Comparison of ENCODE assay signal across 18 mouse cellular contexts in genomic region chr11:60486267-60486666, GRCm38 (mm10). TPM values are rescaled to one million over a fixed set of nuclear protein-coding genes. Genes with fewer than 3 reads are reported as not detected.
DNase-seq lines count a peak whose midpoint lies in the region; ATAC-seq and TF ChIP-seq lines count a peak whose summit lies in the region.
"Had no signal": no experiment of that assay in that cellular context is flagged by ENCODE, and none has a peak within 500 bp of the region (broad histone marks: within the 10 kb centered on the region; RNA-seq: fewer than 3 reads in every experiment).

No protein-coding gene starts in this region.

- no peaks in the 10 kb centered on the region for H3K9me3 ChIP-seq in heart, embryonic 11.5 days (replicated peaks; ENCODE audit: control insufficient read depth, low read length)
- H3K9me3 ChIP-seq in MEL (replicated peaks; ENCODE audit: insufficient read depth, low read length), result no peaks in the 10 kb centered on the region
- H3K9me3 ChIP-seq in erythroblast, embryonic 14.5 days (ENCODE audit: control insufficient read depth, low read length), result no peaks in the 10 kb centered on the region
- no peaks in the 10 kb centered on the region for H3K9me3 ChIP-seq in liver, embryonic 16.5 days (replicated peaks; ENCODE audit: control insufficient read depth, low read length)
- H3K9me3 ChIP-seq: heart, embryonic 15.5 days; neural tube, embryonic 13.5 days had no signal

- 28% methylated on average over 3 of the region's 3 CpGs for WGBS in heart, embryonic 11.5 days (ENCODE audit: insufficient replicate concordance)
- 18% methylated on average over 3 of the region's 3 CpGs for WGBS in liver, embryonic 16.5 days (ENCODE audit: insufficient replicate concordance)

- no peak for TF ChIP-seq RAD21 in MEL (IDR thresholded peaks at IDR 0.05; ENCODE audit: low read depth, low read length)

- peaks cover 3% of the 10 kb centered on the region; the same call in 1 of the 2 replicates for H3K4me1 ChIP-seq in heart, embryonic 11.5 days (ENCODE audit: control insufficient read depth, insufficient read depth, low read length)
- 0 out of 4 replicates have a peak, but pooled peaks cover 0 to 2% of the 10 kb centered on the region in 2 experiments for H3K4me1 ChIP-seq in MEL (ENCODE audit: control insufficient read depth in 1 of 2, insufficient read depth in 2 of 2, low read length in 2 of 2)
- peaks cover 66% of the 10 kb centered on the region for H3K4me1 ChIP-seq in erythroblast, embryonic 14.5 days (ENCODE audit: control insufficient read depth)
- peaks cover 30% of the 10 kb centered on the region for H3K4me1 ChIP-seq in liver, embryonic 16.5 days (ENCODE audit: control insufficient read depth, low read depth, low read length)
- H3K4me1 ChIP-seq: heart, embryonic 15.5 days; neural tube, embryonic 13.5 days had no signal

- no peaks in the 10 kb centered on the region for H3K27me3 ChIP-seq in heart, embryonic 11.5 days (ENCODE audit: control insufficient read depth, insufficient read depth, low read length)
- H3K27me3 ChIP-seq in MEL (ENCODE audit: control insufficient read depth in 1 of 2, insufficient read depth in 2 of 2, low read length in 2 of 2), result peaks cover 0 to 5% of the 10 kb centered on the region in 2 experiments; a peak in 1 of 4 replicates
- no peaks in the 10 kb centered on the region; the same call in 1 of the 2 replicates for H3K27me3 ChIP-seq in erythroblast, embryonic 14.5 days (ENCODE audit: control insufficient read depth)
- no peaks in the 10 kb centered on the region for H3K27me3 ChIP-seq in liver, embryonic 16.5 days (ENCODE audit: control insufficient read depth, insufficient read depth, low read depth, low read length)
- H3K27me3 ChIP-seq: heart, embryonic 15.5 days; neural tube, embryonic 13.5 days had no signal

- no peak overlapping the region for H3K4me3 ChIP-seq in heart, embryonic 11.5 days (ENCODE audit: low read depth, low read length)
- H3K4me3 ChIP-seq in MEL (ENCODE audit: control insufficient read depth in 1 of 2, insufficient read depth in 1 of 2, low read depth in 2 of 2, low read length in 2 of 2), result no peak overlapping the region
- peak overlapping the region; percentile 61 for H3K4me3 ChIP-seq in erythroblast, embryonic 14.5 days (replicated peaks)
- peak overlapping the region; percentile 15 for H3K4me3 ChIP-seq in liver, embryonic 16.5 days (ENCODE audit: low read depth, low read length)
- H3K4me3 ChIP-seq: heart, embryonic 15.5 days; neural tube, embryonic 13.5 days had no signal

- no peak for TF ChIP-seq POLR2A in MEL (IDR thresholded peaks at IDR 0.05; ENCODE audit: control insufficient read depth in 1 of 2, insufficient read depth in 1 of 2, low read depth in 1 of 2, low read length in 2 of 2, poor library complexity in 1 of 2)

- no peaks in the 10 kb centered on the region for H3K36me3 ChIP-seq in heart, embryonic 11.5 days (ENCODE audit: control insufficient read depth, insufficient read depth, low read length)
- no peaks in the 10 kb centered on the region for H3K36me3 ChIP-seq in MEL (ENCODE audit: control insufficient read depth in 1 of 2, insufficient read depth in 2 of 2, low read length in 2 of 2)
- H3K36me3 ChIP-seq in erythroblast, embryonic 14.5 days (ENCODE audit: control insufficient read depth), result peaks cover 22% of the 10 kb centered on the region
- no peaks in the 10 kb centered on the region for H3K36me3 ChIP-seq in liver, embryonic 16.5 days (ENCODE audit: control insufficient read depth, insufficient read depth)
- H3K36me3 ChIP-seq: heart, embryonic 15.5 days; neural tube, embryonic 13.5 days had no signal

- no peak for TF ChIP-seq CTCF in MEL (IDR thresholded peaks at IDR 0.05 in 2 of 3, conservative IDR thresholded peaks at IDR 0.05 in 1 of 3; ENCODE audit: control insufficient read depth in 1 of 3, insufficient read depth in 1 of 3, low read depth in 2 of 3, low read length in 3 of 3, poor library complexity in 1 of 3, severe bottlenecking in 1 of 3)

- DNase-seq in heart, postnatal 4 days, result no peak
- DNase-seq in MEL (ENCODE audit: low read depth, low spot score), result no peak
- DNase-seq in retina, postnatal 1 day, result no peak
- no peak for DNase-seq in ovary, postnatal 10 days (ENCODE audit: low spot score)
- no peak for DNase-seq in lung, postnatal 14 days
- DNase-seq: cerebellum, adult 9-11 months; gastrocnemius, postnatal 36 days; kidney, adult 8-10 months; kidney, postnatal 36 days; lung, adult 18-20 months had no signal

- no peaks in the 10 kb centered on the region for H3K79me2 ChIP-seq in MEL (ENCODE audit: control insufficient read depth, insufficient read depth, low read length, poor library complexity)

- TF ChIP-seq EP300 in MEL (IDR thresholded peaks at IDR 0.05; ENCODE audit: low read depth in 1 of 2, low read length in 2 of 2), result no peak

- ATAC-seq in heart, embryonic 11.5 days (replicated peaks; ENCODE audit: insufficient number of reproducible peaks, low FRiP score, low TSS enrichment), result peak; percentile 80
- peak; percentile 99 for ATAC-seq in liver, embryonic 16.5 days (ENCODE audit: low read depth)
- ATAC-seq: Patski had no signal

- H3K9ac ChIP-seq in heart, embryonic 11.5 days (ENCODE audit: low read depth, low read length), result no peak overlapping the region; the same call in 1 of the 2 replicates
- H3K9ac ChIP-seq in MEL (ENCODE audit: control insufficient read depth, low read depth, low read length, poor library complexity, severe bottlenecking), result no peak overlapping the region
- H3K9ac ChIP-seq in liver, embryonic 16.5 days (ENCODE audit: low read depth, low read length), result 0 out of 2 replicates have a peak overlapping the region, but pooled peaks have one; percentile 30
- H3K9ac ChIP-seq: heart, embryonic 15.5 days; hindbrain, embryonic 14.5 days; neural tube, embryonic 13.5 days had no signal

- no peak overlapping the region for H3K27ac ChIP-seq in heart, embryonic 11.5 days (ENCODE audit: low read depth, low read length)
- no peak overlapping the region for H3K27ac ChIP-seq in MEL (ENCODE audit: control insufficient read depth, low read depth, low read length)
- H3K27ac ChIP-seq in liver, embryonic 16.5 days (ENCODE audit: low read length), result peak overlapping the region; percentile 73
- H3K27ac ChIP-seq: heart, embryonic 15.5 days; hindbrain, embryonic 14.5 days; macrophage; neural tube, embryonic 13.5 days had no signal

- H3K4me2 ChIP-seq in heart, embryonic 11.5 days, result peak overlapping the region; percentile 27
- peak overlapping the region; percentile 43 for H3K4me2 ChIP-seq in liver, embryonic 16.5 days (ENCODE audit: low read depth, low read length)
- H3K4me2 ChIP-seq: heart, embryonic 15.5 days; hindbrain, embryonic 14.5 days; neural tube, embryonic 13.5 days had no signal

TF ChIP-seq in MEL, 35 proteins besides CTCF, POLR2A, EP300 and RAD21:
- TF ChIP-seq POLR2AphosphoS5 (IDR thresholded peaks at IDR 0.05; ENCODE audit: borderline replicate concordance, low read depth, low read length), result no peak
- no peak for TF ChIP-seq ZC3H11A (IDR thresholded peaks at IDR 0.05; ENCODE audit: low read depth, low read length)
- TF ChIP-seq CHD1 (IDR thresholded peaks at IDR 0.05; ENCODE audit: low read depth, low read length), result no peak
- no peak for TF ChIP-seq KAT2A (conservative IDR thresholded peaks at IDR 0.05; ENCODE audit: low read depth, low read length)
- no peak for TF ChIP-seq MYB (IDR thresholded peaks at IDR 0.05; ENCODE audit: low read depth, low read length)
- peak; percentile 13; the same call in 1 of the 2 replicates for TF ChIP-seq TAL1 (IDR thresholded peaks at IDR 0.05; ENCODE audit: low read length)
- TF ChIP-seq HCFC1 (IDR thresholded peaks at IDR 0.05; ENCODE audit: low read depth, low read length), result no peak

RNA-seq across cellular contexts. Expression of gene Myo15, which starts 17.1 kb away (rescaled TPM):
- 0.11 and 0.23 TPM in 2 replicates for polyA plus RNA-seq in heart, embryonic 11.5 days (2014; fragmentation: Nextera tagmentation; extraction: Ambion mirVana)
- under 1 TPM in 1 of 2 experiments, not detected in 1; 0.14 TPM for total RNA-seq in heart, postnatal 4 days (2021)
- 0.03 and 0.04 TPM in 2 replicates for total RNA-seq in MEL (2012; rRNA removed)
- polyA plus RNA-seq in MEL (2012; ENCODE audit: insufficient read depth in 1 of 2, insufficient read length in 2 of 2, low read depth in 1 of 2, low replicate concordance in 2 of 2, missing spikeins in 1 of 2), result under 1 TPM in 1 of 2 experiments, not detected in 1; 0.07 TPM
- polyA plus RNA-seq in erythroblast, embryonic 14.5 days (2012), result 0.28 and 0.52 TPM in 2 replicates
- 0.11 TPM in 2 replicates for polyA plus RNA-seq in liver, embryonic 16.5 days (2015; fragmentation: Nextera tagmentation; extraction: Ambion mirVana)
- total RNA-seq: gastrocnemius, postnatal 36 days had no signal
- polyA plus RNA-seq: heart, embryonic 15.5 days; macrophage had no signal

RNA-seq across cellular contexts. Expression of gene Drg2, which starts 31.9 kb away (rescaled TPM):
- polyA plus RNA-seq in heart, embryonic 11.5 days (2014; fragmentation: Nextera tagmentation; extraction: Ambion mirVana), result 78.5 and 85.9 TPM in 2 replicates
- total RNA-seq in heart, postnatal 4 days (2021), result 10 to 100 TPM; 42.7 to 44.0 TPM
- 133 and 140 TPM in 2 replicates for total RNA-seq in MEL (2012; rRNA removed)
- 100 to 1,000 TPM; 121 to 214 TPM for polyA plus RNA-seq in MEL (2012; ENCODE audit: insufficient read depth in 1 of 2, insufficient read length in 2 of 2, low read depth in 1 of 2, low replicate concordance in 2 of 2, missing spikeins in 1 of 2)
- 2.5 and 4.5 TPM in 2 replicates for polyA plus RNA-seq in erythroblast, embryonic 14.5 days (2012)
- polyA plus RNA-seq in liver, embryonic 16.5 days (2015; fragmentation: Nextera tagmentation; extraction: Ambion mirVana), result 36.7 and 36.8 TPM in 2 replicates

RNA-seq across cellular contexts. Expression of gene Alkbh5, which starts 49.9 kb away (rescaled TPM):
- 31.6 and 35.0 TPM in 2 replicates for polyA plus RNA-seq in heart, embryonic 11.5 days (2014; fragmentation: Nextera tagmentation; extraction: Ambion mirVana)
- 10 to 100 TPM; 69.1 to 71.9 TPM for total RNA-seq in heart, postnatal 4 days (2021)
- total RNA-seq in MEL (2012; rRNA removed), result 39.4 and 49.5 TPM in 2 replicates
- polyA plus RNA-seq in MEL (2012; ENCODE audit: insufficient read depth in 1 of 2, insufficient read length in 2 of 2, low read depth in 1 of 2, low replicate concordance in 2 of 2, missing spikeins in 1 of 2), result 10 to 100 TPM in 1 of 2 experiments, not detected in 1; 49.1 TPM
- 2.2 and 2.5 TPM in 2 replicates for polyA plus RNA-seq in erythroblast, embryonic 14.5 days (2012)
- 15.3 and 15.4 TPM in 2 replicates for polyA plus RNA-seq in liver, embryonic 16.5 days (2015; fragmentation: Nextera tagmentation; extraction: Ambion mirVana)

Comparison
In these comparisons a context has a peak if more than half of its experiments do, and no peak if none do; other contexts are left out.
1. H3K4me3 ChIP-seq: peak in erythroblast, embryonic 14.5 days (single experiment) and liver, embryonic 16.5 days (single experiment); none in heart, embryonic 11.5 days (single experiment) and MEL (0 of 2).